Mouse (Mus musculus) brain, embryonic 14.5 days (tissue): Measurements from ENCODE around the gene Lyst. TPM values are rescaled to one million over a fixed set of nuclear protein-coding genes. Genes with fewer than 3 reads are reported as not detected.
A peak's percentile ranks its signal among the peaks of the same experiment; 100 is the strongest.

Source experiments
- DNase-seq: peaks from one replicate; pipeline ENCODE4 v3.0.0-alpha.2; 2011; ENCODE audit warnings: low read depth
- CTCF ChIP-seq: fragments of 200-500 bp; IDR thresholded peaks from 2 replicates; pipeline ENCODE4 v1.5.1; 2012; ENCODE audit warnings: inconsistent platforms, mild to moderate bottlenecking, moderate library complexity, borderline replicate concordance; ENCODE audit not compliant: insufficient read depth, insufficient read length; ENCODE audit errors: extremely low read depth
- POLR2A ChIP-seq: fragments of 200-500 bp; IDR thresholded peaks from 2 replicates; pipeline ENCODE4 v1.6.1; 2012; ENCODE audit warnings: mild to moderate bottlenecking, inconsistent platforms, borderline replicate concordance; ENCODE audit not compliant: poor library complexity, insufficient read depth, insufficient read length, severe bottlenecking; ENCODE audit errors: extremely low read depth
- polyA plus RNA-seq: library from polyadenylated mRNA; depleted of rRNA; stranded (reverse); fragments of >200 nt; gene quantifications from 2 replicates; pipeline ENCODE4 v1.2.3, GENCODE M21; 2012; rRNA removed

The Lyst gene
- polyA plus RNA-seq, 1 experiment, result 7.3 TPM

DNA sequence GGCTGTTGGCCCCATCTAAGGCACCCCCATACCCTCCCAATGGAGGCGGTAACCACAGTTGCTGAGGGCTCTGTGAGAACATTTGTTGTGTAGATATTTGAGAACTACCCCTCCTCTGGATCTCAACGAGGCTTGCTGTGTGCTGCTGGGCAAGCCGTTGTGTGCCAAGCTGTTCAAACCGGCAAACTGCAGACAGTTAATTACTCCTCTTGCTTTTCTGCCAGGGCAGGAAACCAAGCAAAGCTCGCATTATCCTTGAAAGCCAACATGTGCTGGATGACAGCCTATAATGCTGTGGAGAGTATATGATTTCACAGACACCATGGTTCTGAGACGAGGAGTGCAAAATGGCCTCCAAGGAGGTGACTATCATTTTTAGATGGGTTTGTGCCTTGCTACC, 236.3 kb downstream of the Lyst start:
- DNase-seq, result peak; percentile 22
- TF ChIP-seq POLR2A, result no peak
- TF ChIP-seq CTCF, result no peak

GRCm38 (mm10) chr13:13828125-13828524, 237.9 kb downstream of the Lyst start:
- no peak for TF ChIP-seq CTCF
- TF ChIP-seq POLR2A, result no peak

More at GRCm38 (mm10) chr13:13828125-13828524, 237.9 kb downstream of the Lyst start:
- no peak for DNase-seq

Other genes starting within 250 kb of the Lyst start
- 29.8 and 30.7 TPM in 2 replicates for gene Gpr137b, start 196.4 kb upstream of the Lyst start, polyA plus RNA-seq
- gene Nid1, start 152.8 kb upstream of the Lyst start, polyA plus RNA-seq, result 33.8 and 73.2 TPM in 2 replicates
- 22.8 and 37.7 TPM in 2 replicates for gene Gng4, start 193.7 kb downstream of the Lyst start, polyA plus RNA-seq